Mouse (Mus musculus) testis, adult 2 months (tissue): Measurements from ENCODE around the gene Fbxl14.

Experiments
- CTCF ChIP-seq: fragments of 200-500 bp; IDR thresholded peaks from 2 replicates; pipeline ENCODE4 v1.5.1; 2012; ENCODE audit warnings: low read depth, mild to moderate bottlenecking, inconsistent platforms, low read length, moderate library complexity; ENCODE audit not compliant: control insufficient read depth, insufficient read depth, insufficient replicate concordance
- POLR2A ChIP-seq: fragments of 200-500 bp; IDR thresholded peaks from 2 replicates; pipeline ENCODE4 v1.6.1; 2012; ENCODE audit warnings: low read depth, mild to moderate bottlenecking, inconsistent platforms, low read length, moderate library complexity; ENCODE audit not compliant: control insufficient read depth

DNA sequence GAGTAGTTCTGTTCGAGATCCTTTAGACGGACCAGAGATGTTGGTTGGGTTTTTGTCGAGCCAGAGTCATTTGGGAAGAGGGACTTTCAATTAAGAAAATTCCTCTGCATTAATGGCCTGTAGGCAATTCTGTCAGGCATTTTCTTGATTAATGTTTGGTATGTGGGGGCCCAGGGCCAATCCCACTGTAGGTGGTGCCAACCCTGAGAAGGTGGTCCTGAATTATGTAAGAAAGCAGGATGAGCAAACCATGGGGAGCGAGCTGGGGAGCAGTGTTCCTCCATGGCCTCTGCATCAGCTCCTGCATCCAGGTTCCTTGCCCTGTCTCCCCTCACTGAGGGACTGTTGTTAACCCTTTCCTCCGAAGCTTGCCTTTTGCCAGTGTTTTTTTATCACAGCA, 34.0 kb downstream of the Fbxl14 start:
- TF ChIP-seq POLR2A (no peak), CTCF (no peak)
